Mouse (Mus musculus) small intestine, adult 2 months (tissue): ENCODE measurements around the gene Rps27l. TPM values are rescaled to one million over a fixed set of nuclear protein-coding genes. Genes with fewer than 3 reads are reported as not detected.

Source experiments
- H3K27ac ChIP-seq: fragments of 200-500 bp; 2 replicates; pipeline ENCODE4 v1.5.1; 2012; ENCODE audit warnings: low read depth, low read length, control low read depth, inconsistent platforms; ENCODE audit not compliant: insufficient read depth
- H3K27me3 ChIP-seq: fragments of 200-500 bp; 2 replicates; pipeline ENCODE4 v1.6.1; 2012; ENCODE audit warnings: mild to moderate bottlenecking, moderate library complexity, low read length, inconsistent platforms; ENCODE audit not compliant: control insufficient read depth, insufficient read depth
- H3K36me3 ChIP-seq: fragments of 200-500 bp; 2 replicates; pipeline ENCODE4 v1.6.1; 2012; ENCODE audit warnings: mild to moderate bottlenecking, low read length, control low read depth, inconsistent platforms; ENCODE audit not compliant: control insufficient read depth, insufficient read depth
- H3K4me1 ChIP-seq: fragments of 200-500 bp; 2 replicates; pipeline ENCODE4 v1.6.1; 2012; ENCODE audit warnings: low read length, inconsistent platforms, mixed read lengths; ENCODE audit not compliant: control insufficient read depth, insufficient read depth, insufficient read length
- H3K4me3 ChIP-seq: fragments of 200-500 bp; 2 replicates; pipeline ENCODE4 v1.5.1; 2012; ENCODE audit warnings: low read depth, mild to moderate bottlenecking, control low read depth, inconsistent platforms, low read length, moderate library complexity
- CTCF ChIP-seq: fragments of 200-500 bp; IDR thresholded peaks from 2 replicates; pipeline ENCODE4 v1.5.1; 2012; ENCODE audit warnings: low read depth, mild to moderate bottlenecking, control low read depth, inconsistent platforms, low read length, moderate library complexity, mixed read lengths; ENCODE audit not compliant: insufficient replicate concordance, insufficient read length; ENCODE audit errors: extremely low read depth
- POLR2A ChIP-seq: fragments of 200-500 bp; IDR thresholded peaks from 2 replicates; pipeline ENCODE4 v1.6.1; 2012; ENCODE audit warnings: low read depth, mild to moderate bottlenecking, control low read depth, inconsistent platforms, low read length, moderate library complexity
- WGBS: fragments of 180-500 bp; shearing (Covaris S2); methylation state at CpG from one replicate; pipeline ENCODE4 v1.1.7; 2018; 5-methylcytosine and 5-hydroxymethylcytosine counted together
- polyA plus RNA-seq: library from polyadenylated mRNA; depleted of rRNA; stranded (reverse); fragments of >200 nt; gene quantifications from 2 replicates; pipeline ENCODE4 v1.2.3, GENCODE M21; 2012

Gene Rps27l
- polyA plus RNA-seq, 1 experiment: 9.6 TPM

DNA sequence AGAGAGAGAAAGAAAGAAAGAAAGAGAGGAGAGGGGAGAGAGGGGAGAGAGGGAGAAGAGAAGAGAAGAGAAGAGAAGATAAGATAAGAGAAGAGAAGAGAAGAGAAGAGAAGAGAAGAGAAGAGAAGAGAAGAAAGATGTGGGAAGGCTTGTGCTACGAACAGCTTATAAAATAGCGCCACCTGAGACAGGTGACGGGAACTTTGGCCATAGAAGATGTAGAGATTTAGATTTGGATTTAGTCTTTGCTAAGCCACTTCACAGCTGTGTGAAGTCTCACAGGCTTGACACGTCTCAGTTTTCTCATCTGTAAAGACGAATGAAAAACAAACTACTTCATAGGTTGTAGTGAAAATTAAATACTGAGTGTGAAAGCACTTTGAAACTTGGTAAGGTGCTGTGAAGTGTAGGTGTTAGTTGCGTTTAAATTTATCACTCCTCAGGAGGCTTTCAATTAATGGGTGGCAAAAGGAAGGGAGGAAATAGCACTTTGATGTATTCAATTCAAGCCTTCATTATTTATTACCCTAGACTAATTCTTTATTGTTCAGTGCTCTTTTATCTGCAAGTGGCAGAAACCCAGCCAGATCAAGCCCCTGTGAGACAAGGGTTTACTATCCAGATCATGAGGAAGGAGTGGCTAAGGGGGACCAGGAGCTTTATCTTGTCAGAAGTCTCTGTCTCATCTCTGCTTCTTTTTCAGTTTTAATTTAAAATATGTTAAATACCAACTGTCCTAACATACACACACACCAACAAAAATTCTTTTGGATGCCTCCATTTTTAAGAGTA lies 25.2 kb upstream of the Rps27l start:
- Histone ChIP-seq H3K4me3 (no peak overlapping the region), H3K27me3 (no peaks in the 10 kb centered on the region), H3K4me1 (peaks cover 12% of the 10 kb centered on the region; the same call in 1 of the 2 replicates), H3K27ac (no peak overlapping the region), H3K36me3 (no peaks in the 10 kb centered on the region)
- 17% methylated on average over 6 of the region's 6 CpGs for WGBS
- no peak for TF ChIP-seq POLR2A
- TF ChIP-seq CTCF: no peak

DNA sequence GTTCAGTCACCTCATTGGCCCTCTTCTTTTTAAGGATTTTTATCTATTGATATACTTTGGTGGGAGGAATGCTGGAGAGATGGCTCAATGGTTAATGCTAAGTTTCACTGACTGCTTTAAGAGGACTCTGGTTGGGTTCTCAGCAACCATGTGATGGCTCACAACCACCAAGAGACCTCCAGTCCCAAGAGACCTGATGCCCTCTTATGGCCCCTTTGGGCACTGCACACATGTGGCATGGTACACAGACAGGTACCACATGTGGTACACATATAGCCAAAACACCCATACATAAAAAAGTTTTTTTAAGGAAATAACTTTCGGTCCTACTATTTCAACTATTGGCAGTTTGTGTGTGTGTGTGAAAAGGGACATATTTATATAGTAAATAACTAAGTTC lies 23.8 kb upstream of the Rps27l start:
- 98% methylated on average over 1 of the region's 1 CpGs for WGBS
- no peak for TF ChIP-seq CTCF
- TF ChIP-seq POLR2A: no peak
- Histone ChIP-seq H3K27ac (no peak overlapping the region), H3K4me1 (peaks cover 3% of the 10 kb centered on the region; the same call in 1 of the 2 replicates), H3K4me3 (no peak overlapping the region), H3K27me3 (no peaks in the 10 kb centered on the region), H3K36me3 (no peaks in the 10 kb centered on the region)

DNA sequence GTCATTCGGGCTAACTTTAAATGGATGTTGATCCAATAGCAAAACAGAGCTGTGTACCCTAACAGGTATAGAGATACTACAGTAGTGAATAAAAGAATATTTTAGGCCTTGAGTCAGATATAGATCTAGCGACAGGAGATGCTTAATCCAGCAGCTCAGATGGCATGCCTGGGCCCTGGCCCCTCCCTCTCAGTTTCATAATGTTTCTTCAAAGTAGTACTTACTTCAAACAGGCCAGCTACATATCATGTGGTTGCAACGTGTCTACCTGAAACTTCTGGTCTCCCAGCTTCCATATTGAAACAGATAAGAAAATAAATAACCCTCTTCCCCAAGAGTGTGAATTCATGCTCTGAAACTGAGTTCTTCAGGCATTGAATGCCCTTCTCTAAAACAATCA lies 20.0 kb upstream of the Rps27l start:
- Histone ChIP-seq H3K4me1 (no peaks in the 10 kb centered on the region), H3K4me3 (no peak overlapping the region), H3K27ac (no peak overlapping the region), H3K36me3 (no peaks in the 10 kb centered on the region), H3K27me3 (no peaks in the 10 kb centered on the region)
- TF ChIP-seq POLR2A (no peak), CTCF (no peak)
- WGBS: 65% methylated on average over 3 of the region's 3 CpGs

- Histone ChIP-seq H3K4me1 (no peaks in the 10 kb centered on the region), H3K4me3 (no peak overlapping the region), H3K27ac (no peak overlapping the region), H3K27me3 (no peaks in the 10 kb centered on the region), H3K36me3 (no peaks in the 10 kb centered on the region)
- TF ChIP-seq CTCF: no peak
- TF ChIP-seq POLR2A: no peak
- 95% methylated on average over 8 of the region's 8 CpGs for WGBS
These were observed 18.0 kb upstream of the Rps27l start for GRCm38 (mm10) chr9:66927696-66928402.

DNA sequence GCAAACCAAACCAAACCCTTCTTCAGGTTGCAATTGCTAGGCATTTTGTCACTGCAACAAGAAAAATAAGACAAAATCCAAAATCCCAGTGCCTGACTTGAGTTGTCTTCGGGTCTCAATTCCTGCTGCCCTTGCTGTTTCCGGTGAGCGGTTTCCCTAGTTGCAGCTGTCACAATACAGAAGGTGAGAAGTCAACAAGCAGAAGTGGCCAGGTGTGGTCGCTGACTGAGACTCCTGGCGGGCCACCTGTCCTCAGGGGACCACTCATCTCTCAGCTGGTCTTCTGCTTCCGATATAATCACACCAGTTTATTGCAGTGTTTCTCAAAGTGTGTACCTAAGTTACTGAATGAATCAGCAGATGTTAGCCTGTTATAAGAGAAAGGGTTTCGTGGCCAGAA lies 15.5 kb upstream of the Rps27l start:
- Histone ChIP-seq H3K27me3 (no peaks in the 10 kb centered on the region), H3K27ac (no peak overlapping the region), H3K4me1 (no peaks in the 10 kb centered on the region), H3K36me3 (no peaks in the 10 kb centered on the region), H3K4me3 (no peak overlapping the region)
- TF ChIP-seq POLR2A (no peak), CTCF (no peak)
- WGBS: 60% methylated on average over 7 of the region's 7 CpGs

GRCm38 (mm10) chr9:66933869-66934808 lies 11.7 kb upstream of the Rps27l start:
- no peaks in the 10 kb centered on the region for H3K36me3 ChIP-seq
- no peaks in the 10 kb centered on the region for H3K4me1 ChIP-seq
- no peaks in the 10 kb centered on the region for H3K27me3 ChIP-seq
- no peak overlapping the region for H3K27ac ChIP-seq
- TF ChIP-seq CTCF: no peak
- TF ChIP-seq POLR2A: no peak
- no peak overlapping the region for H3K4me3 ChIP-seq
- 80% methylated on average over 19 of the region's 19 CpGs for WGBS

- H3K4me1 ChIP-seq: peaks cover 6% of the 10 kb centered on the region; the same call in 1 of the 2 replicates
- TF ChIP-seq CTCF: no peak
- TF ChIP-seq POLR2A: no peak
- no peaks in the 10 kb centered on the region for H3K27me3 ChIP-seq
- no peak overlapping the region for H3K4me3 ChIP-seq
- H3K27ac ChIP-seq: no peak overlapping the region
- 50% methylated on average over 8 of the region's 8 CpGs for WGBS
- no peaks in the 10 kb centered on the region for H3K36me3 ChIP-seq
These were observed 8.4 kb upstream of the Rps27l start for GRCm38 (mm10) chr9:66937507-66937906.
